Mouse (Mus musculus): Measurements from ENCODE around the gene Smyd4. TPM values are rescaled to one million over a fixed set of nuclear protein-coding genes. Genes with fewer than 3 reads are reported as not detected.

Smyd4 gene
- polyA plus RNA-seq, 1 experiment = 1.1 TPM

GRCm38 (mm10) chr11:75337246-75337645 lies 11.0 kb upstream of the Smyd4 start:
- Histone ChIP-seq H3K4me3 (replicated peaks; ENCODE audit: control insufficient read depth, low read depth, low read length) (no peak overlapping the region), H3K27ac (ENCODE audit: control insufficient read depth, insufficient read depth, low read depth, low read length, poor library complexity) (no peak overlapping the region), H3K4me1 (ENCODE audit: control insufficient read depth, insufficient read depth, low read length) (peaks cover 1% of the 10 kb centered on the region; the same call in 1 of the 2 replicates)
- no peak for TF ChIP-seq POLR2A (IDR thresholded peaks at IDR 0.05; ENCODE audit: borderline replicate concordance, control insufficient read depth, low read depth, low read length)
- TF ChIP-seq CTCF (IDR thresholded peaks at IDR 0.05; ENCODE audit: control insufficient read depth, insufficient read depth, low read length) = no peak
- WGBS = 75% methylated on average over 7 of the region's 7 CpGs

- TF ChIP-seq CTCF (IDR thresholded peaks at IDR 0.05; ENCODE audit: control insufficient read depth, insufficient read depth, low read length) (no peak), POLR2A (IDR thresholded peaks at IDR 0.05; ENCODE audit: borderline replicate concordance, control insufficient read depth, low read depth, low read length) (no peak)
- no peak overlapping the region for H3K4me3 ChIP-seq (replicated peaks; ENCODE audit: control insufficient read depth, low read depth, low read length)
- peaks cover 1% of the 10 kb centered on the region; the same call in 1 of the 2 replicates for H3K4me1 ChIP-seq (ENCODE audit: control insufficient read depth, insufficient read depth, low read length)
- no peak overlapping the region for H3K27ac ChIP-seq (ENCODE audit: control insufficient read depth, insufficient read depth, low read depth, low read length, poor library complexity)
- 93% methylated on average over 14 of the region's 14 CpGs for WGBS
Observed at GRCm38 (mm10) chr11:75340076-75340475, 8.2 kb upstream of the Smyd4 start.

- TF ChIP-seq CTCF (IDR thresholded peaks at IDR 0.05; ENCODE audit: control insufficient read depth, insufficient read depth, low read length) = no peak
- no peak for TF ChIP-seq POLR2A (IDR thresholded peaks at IDR 0.05; ENCODE audit: borderline replicate concordance, control insufficient read depth, low read depth, low read length)
- 91% methylated on average over 12 of the region's 12 CpGs for WGBS
Observed at GRCm38 (mm10) chr11:75340698-75341345, 7.4 kb upstream of the Smyd4 start.

GRCm38 (mm10) chr11:75343096-75343495 lies 5.1 kb upstream of the Smyd4 start:
- TF ChIP-seq CTCF (IDR thresholded peaks at IDR 0.05; ENCODE audit: control insufficient read depth, insufficient read depth, low read length) (no peak), POLR2A (IDR thresholded peaks at IDR 0.05; ENCODE audit: borderline replicate concordance, control insufficient read depth, low read depth, low read length) (no peak)
- H3K4me1 ChIP-seq (ENCODE audit: control insufficient read depth, insufficient read depth, low read length) = peaks cover 2% of the 10 kb centered on the region; the same call in 1 of the 2 replicates
- WGBS = 91% methylated on average over 2 of the region's 2 CpGs
- no peak overlapping the region for H3K4me3 ChIP-seq (replicated peaks; ENCODE audit: control insufficient read depth, low read depth, low read length)
- no peak overlapping the region for H3K27ac ChIP-seq (ENCODE audit: control insufficient read depth, insufficient read depth, low read depth, low read length, poor library complexity)

More at GRCm38 (mm10) chr11:75340698-75341345, 7.4 kb upstream of the Smyd4 start:
- Histone ChIP-seq H3K27ac (ENCODE audit: control insufficient read depth, insufficient read depth, low read depth, low read length, poor library complexity) (no peak overlapping the region), H3K4me1 (ENCODE audit: control insufficient read depth, insufficient read depth, low read length) (peaks cover 1% of the 10 kb centered on the region; the same call in 1 of the 2 replicates), H3K4me3 (replicated peaks; ENCODE audit: control insufficient read depth, low read depth, low read length) (no peak overlapping the region)

- Histone ChIP-seq H3K4me3 (replicated peaks; ENCODE audit: control insufficient read depth, low read depth, low read length) (no peak overlapping the region), H3K27ac (ENCODE audit: control insufficient read depth, insufficient read depth, low read depth, low read length, poor library complexity) (no peak overlapping the region), H3K4me1 (ENCODE audit: control insufficient read depth, insufficient read depth, low read length) (peaks cover 2% of the 10 kb centered on the region; the same call in 1 of the 2 replicates)
- WGBS = 58% methylated on average over 2 of the region's 2 CpGs
- TF ChIP-seq POLR2A (IDR thresholded peaks at IDR 0.05; ENCODE audit: borderline replicate concordance, control insufficient read depth, low read depth, low read length) = no peak
- no peak for TF ChIP-seq CTCF (IDR thresholded peaks at IDR 0.05; ENCODE audit: control insufficient read depth, insufficient read depth, low read length)
Observed at GRCm38 (mm10) chr11:75344163-75344562, 4.1 kb upstream of the Smyd4 start.

GRCm38 (mm10) chr11:75344716-75345115 lies 3.5 kb upstream of the Smyd4 start:
- peaks cover 2% of the 10 kb centered on the region; the same call in 1 of the 2 replicates for H3K4me1 ChIP-seq (ENCODE audit: control insufficient read depth, insufficient read depth, low read length)
- no peak overlapping the region for H3K27ac ChIP-seq (ENCODE audit: control insufficient read depth, insufficient read depth, low read depth, low read length, poor library complexity)
- no peak overlapping the region for H3K4me3 ChIP-seq (replicated peaks; ENCODE audit: control insufficient read depth, low read depth, low read length)
- WGBS = 84% methylated on average over 5 of the region's 5 CpGs
- TF ChIP-seq CTCF (IDR thresholded peaks at IDR 0.05; ENCODE audit: control insufficient read depth, insufficient read depth, low read length) (no peak), POLR2A (IDR thresholded peaks at IDR 0.05; ENCODE audit: borderline replicate concordance, control insufficient read depth, low read depth, low read length) (no peak)

- no peak overlapping the region for H3K27ac ChIP-seq (ENCODE audit: control insufficient read depth, insufficient read depth, low read depth, low read length, poor library complexity)
- peak overlapping the region; percentile 40 for H3K4me3 ChIP-seq (replicated peaks; ENCODE audit: control insufficient read depth, low read depth, low read length)
- TF ChIP-seq CTCF (IDR thresholded peaks at IDR 0.05; ENCODE audit: control insufficient read depth, insufficient read depth, low read length) (no peak), POLR2A (IDR thresholded peaks at IDR 0.05; ENCODE audit: borderline replicate concordance, control insufficient read depth, low read depth, low read length) (no peak)
- H3K4me1 ChIP-seq (ENCODE audit: control insufficient read depth, insufficient read depth, low read length) = peaks cover 2% of the 10 kb centered on the region; the same call in 1 of the 2 replicates
- WGBS = 74% methylated on average over 4 of the region's 4 CpGs
Observed at GRCm38 (mm10) chr11:75346556-75347187, 1.6 kb upstream of the Smyd4 start.

- no peak overlapping the region for H3K27ac ChIP-seq (ENCODE audit: control insufficient read depth, insufficient read depth, low read depth, low read length, poor library complexity)
- peaks cover 2% of the 10 kb centered on the region; the same call in 1 of the 2 replicates for H3K4me1 ChIP-seq (ENCODE audit: control insufficient read depth, insufficient read depth, low read length)
- WGBS = 47% methylated on average over 10 of the region's 10 CpGs
Observed at GRCm38 (mm10) chr11:75347188-75347585, 1.0 kb upstream of the Smyd4 start.

More at GRCm38 (mm10) chr11:75347188-75347585, 1.0 kb upstream of the Smyd4 start:
- TF ChIP-seq POLR2A (IDR thresholded peaks at IDR 0.05; ENCODE audit: borderline replicate concordance, control insufficient read depth, low read depth, low read length) = no peak
- no peak for TF ChIP-seq CTCF (IDR thresholded peaks at IDR 0.05; ENCODE audit: control insufficient read depth, insufficient read depth, low read length)
- H3K4me3 ChIP-seq (replicated peaks; ENCODE audit: control insufficient read depth, low read depth, low read length) = peak overlapping the region; percentile 82

Measured in bone marrow, adult 2 months (tissue).